Mouse (Mus musculus) bone marrow, adult 2 months (tissue): Measurements from ENCODE around the gene Iqck.

Experiments used
- CTCF ChIP-seq: fragments of 200-500 bp; IDR thresholded peaks from 2 replicates; pipeline ENCODE4 v1.5.1; 2011; ENCODE audit warnings: low read length, control low read depth; ENCODE audit not compliant: control insufficient read depth, insufficient read depth
- POLR2A ChIP-seq: fragments of 200-500 bp; IDR thresholded peaks from 2 replicates; pipeline ENCODE4 v1.6.1; 2011; ENCODE audit warnings: low read depth, mild to moderate bottlenecking, control low read depth, low read length, borderline replicate concordance; ENCODE audit not compliant: control insufficient read depth

- TF ChIP-seq CTCF: no peak
- TF ChIP-seq POLR2A: no peak
Observed at GRCm38 (mm10) chr7:118852611-118853010, 2.9 kb upstream of the Iqck start.
